Mouse (Mus musculus) activated CD4-positive, CD25-positive, alpha-beta regulatory T cell, adult 4 months (primary cell): Measurements from ENCODE around the gene Cdc16. TPM values are rescaled to one million over a fixed set of nuclear protein-coding genes. Genes with fewer than 3 reads are reported as not detected.

Experiments used
- ATAC-seq: one replicate; pipeline ENCODE4 v1.8.0; 2017
- polyA plus RNA-seq, 2 experiments: library from polyadenylated mRNA; unstranded; fragments of 100-300 nt; shearing (Covaris generic); gene quantifications; one replicate each; pipeline ENCODE4 v1.2.1; 2017

Gene Cdc16
- polyA plus RNA-seq, 2 experiments from 2014 or later = 26.7 to 29.7 TPM

DNA sequence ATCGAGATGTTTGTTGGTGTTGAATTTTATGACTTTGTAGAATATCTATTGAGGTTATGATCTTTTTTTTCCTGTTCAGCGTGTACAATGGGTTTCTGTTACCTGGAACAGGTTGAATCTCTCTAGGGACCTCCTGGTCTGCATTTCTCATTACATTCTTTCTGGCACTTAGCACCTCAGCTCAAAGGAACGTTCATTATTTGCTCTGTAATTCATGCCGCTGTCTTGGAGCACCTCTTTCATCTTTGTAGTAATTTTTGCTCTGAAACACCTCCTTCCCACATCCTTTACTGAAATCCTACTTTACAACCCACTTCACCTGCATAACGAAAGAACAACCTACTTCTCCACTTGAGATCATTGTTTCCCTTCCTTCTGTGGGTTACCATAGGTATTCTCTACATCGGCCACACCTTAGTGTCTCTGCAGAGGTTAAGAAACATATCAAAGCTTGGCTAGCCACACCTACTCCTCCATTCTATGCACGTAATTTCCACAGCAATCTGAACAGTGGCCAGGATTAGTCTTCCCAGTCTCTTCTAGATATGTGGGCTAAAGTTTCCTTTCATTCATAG, 71.2 kb downstream of the Cdc16 start:
- ATAC-seq = no peak

Other genes starting within 250 kb of the Cdc16 start
- not detected for gene 1700029H14Rik, start 195.2 kb upstream of the Cdc16 start, polyA plus RNA-seq
- 100 to 1,000 TPM in 1 of 2 experiments, 10 to 100 TPM in 1; 89.4 to 115 TPM for gene Rasa3, start 80.1 kb upstream of the Cdc16 start, polyA plus RNA-seq
- not detected for gene Cfap97d2, start 51.8 kb upstream of the Cdc16 start, polyA plus RNA-seq
- gene Upf3a, start 27.9 kb downstream of the Cdc16 start, polyA plus RNA-seq = 10 to 100 TPM; 18.6 to 20.1 TPM
- not detected for gene AF366264, start 80.7 kb downstream of the Cdc16 start, polyA plus RNA-seq
- gene Champ1, start 112.0 kb downstream of the Cdc16 start, polyA plus RNA-seq = 10 to 100 TPM; 20.4 to 21.4 TPM
- gene Coprs, start 132.6 kb downstream of the Cdc16 start, polyA plus RNA-seq = under 1 TPM in 1 of 2 experiments, not detected in 1; 0.62 TPM